Mouse (Mus musculus): ENCODE measurements around the gene Arcn1. TPM values are rescaled to one million over a fixed set of nuclear protein-coding genes. Genes with fewer than 3 reads are reported as not detected.

Arcn1 gene
- polyA plus RNA-seq (2016; fragmentation: Nextera tagmentation; extraction: Ambion mirVana) = 169 and 171 TPM in 2 replicates

DNA sequence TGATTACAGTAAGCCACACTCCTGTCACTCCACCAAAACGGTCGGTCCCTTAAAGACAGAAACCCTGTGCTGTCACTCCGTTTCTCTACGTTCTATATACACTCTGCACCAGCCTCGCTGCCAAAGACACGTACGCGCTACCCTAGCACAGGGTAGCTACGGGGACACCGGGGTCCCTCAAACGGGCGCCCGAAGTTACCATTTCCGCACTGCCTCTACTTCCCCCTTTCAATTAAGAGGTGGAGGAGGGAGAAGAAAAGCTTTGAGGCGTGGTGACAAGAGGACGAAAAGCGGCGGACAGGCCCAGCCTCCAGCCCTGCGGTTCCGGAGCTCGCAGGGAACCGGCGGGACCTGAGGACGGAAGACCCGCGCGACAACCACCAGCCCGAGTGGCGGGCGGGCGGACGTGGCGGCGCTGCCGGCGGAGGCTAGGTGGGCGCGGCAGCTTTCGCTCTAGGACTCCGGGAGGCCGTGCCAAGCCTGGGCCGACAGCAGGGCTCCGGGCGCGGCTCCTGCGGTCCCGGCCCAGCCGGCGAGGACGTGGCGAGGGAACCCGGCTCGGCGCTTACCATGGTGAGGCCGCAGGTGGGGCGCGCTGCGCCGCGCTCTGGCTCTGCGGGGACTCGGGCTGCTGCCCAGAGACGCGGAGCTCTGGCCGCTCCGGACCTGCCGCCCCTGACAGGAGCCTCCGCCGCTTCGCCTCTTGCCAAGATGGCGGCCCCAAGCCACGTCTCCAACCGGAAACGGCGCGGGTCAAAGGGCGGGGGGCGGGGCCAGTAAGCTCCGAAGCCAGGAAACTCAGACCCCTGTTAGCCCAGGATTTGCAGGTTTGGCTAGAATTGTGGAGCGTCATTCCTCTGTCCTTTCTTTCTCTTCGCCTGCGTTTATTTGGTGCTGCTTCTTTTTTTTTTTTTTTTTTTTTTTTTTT is at the start of gene Arcn1, which contains the start of gene Ift46:
Gene Arcn1 (minus strand): TSS at position 745 of the 928 bp plus-strand sequence.
Gene Ift46 (plus strand): TSS at position 808 of the 928 bp plus-strand sequence.
- H3K36me3 ChIP-seq (replicated peaks) = no peaks in the 10 kb centered on the region
- H3K27me3 ChIP-seq (replicated peaks; ENCODE audit: low read depth, poor library complexity, severe bottlenecking) = no peaks in the 10 kb centered on the region
- H3K4me1 ChIP-seq = peaks cover 15% of the 10 kb centered on the region
- peak within 1 kb of the TSS; percentile 100 for H3K4me3 ChIP-seq
- peak within 1 kb of the TSS; percentile 97 for H3K27ac ChIP-seq (replicated peaks)
- no peaks in the 10 kb centered on the region for H3K9me3 ChIP-seq
- under 1% methylated on average over 82 of the region's 82 CpGs for WGBS
- DNase-seq (ENCODE audit: low spot score) = peak; percentile 95

DNA sequence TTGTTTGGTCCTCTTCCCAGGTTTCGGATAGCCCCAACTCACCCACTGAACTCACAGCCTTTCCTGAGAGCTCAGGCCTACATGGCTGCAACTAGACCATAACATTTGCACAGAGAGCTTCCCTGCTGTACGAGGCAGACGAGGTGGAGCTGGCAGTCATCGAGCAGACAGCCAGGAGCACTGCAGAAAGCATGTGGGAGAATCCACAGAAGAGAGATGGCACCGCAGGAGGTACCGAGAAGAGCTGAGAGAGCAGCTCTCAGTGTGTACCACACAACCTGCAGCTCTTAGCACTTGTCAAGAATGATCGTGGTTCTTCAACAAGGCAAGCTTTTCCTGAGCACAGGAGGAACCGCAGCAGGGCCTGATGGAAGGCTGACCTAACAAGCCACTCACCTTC is 46.5 kb upstream of the Arcn1 start:
- Histone ChIP-seq H3K9me3 (no peaks in the 10 kb centered on the region), H3K36me3 (replicated peaks) (peaks cover 100% of the 10 kb centered on the region), H3K27ac (replicated peaks) (no peak overlapping the region), H3K4me1 (no peaks in the 10 kb centered on the region), H3K27me3 (replicated peaks; ENCODE audit: low read depth, poor library complexity, severe bottlenecking) (no peaks in the 10 kb centered on the region), H3K4me3 (no peak overlapping the region)
- 94% methylated on average over 8 of the region's 8 CpGs for WGBS
- no peak for DNase-seq (ENCODE audit: low spot score)

DNA sequence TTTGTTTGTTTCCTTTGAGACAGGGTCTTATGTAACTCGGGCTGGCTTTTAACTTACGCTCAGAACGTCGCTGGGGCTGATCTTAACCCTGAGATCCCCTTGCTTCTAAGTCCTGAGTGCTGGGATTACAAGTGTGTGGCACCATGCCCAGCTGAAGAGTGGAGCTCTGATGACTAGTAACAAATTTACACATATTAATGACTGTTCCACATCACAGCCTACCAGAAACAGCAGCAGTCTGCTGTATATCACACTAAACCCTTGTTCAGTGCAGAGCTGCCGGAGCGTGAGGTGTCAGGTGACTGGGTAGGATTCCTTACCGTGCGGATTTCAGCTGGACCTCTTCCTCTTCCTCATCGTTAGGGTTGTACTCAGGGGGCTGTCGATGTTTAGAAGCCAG is 42.7 kb upstream of the Arcn1 start:
- DNase-seq (ENCODE audit: low spot score) = no peak
- Histone ChIP-seq H3K4me3 (no peak overlapping the region), H3K27me3 (replicated peaks; ENCODE audit: low read depth, poor library complexity, severe bottlenecking) (no peaks in the 10 kb centered on the region), H3K36me3 (replicated peaks) (peaks cover 100% of the 10 kb centered on the region), H3K9me3 (no peaks in the 10 kb centered on the region), H3K27ac (replicated peaks) (no peak overlapping the region), H3K4me1 (no peaks in the 10 kb centered on the region)
- 90% methylated on average over 10 of the region's 10 CpGs for WGBS

GRCm38 (mm10) chr9:44807778-44808177 is 40.1 kb upstream of the Arcn1 start:
- Histone ChIP-seq H3K4me3 (no peak overlapping the region), H3K9me3 (no peaks in the 10 kb centered on the region), H3K27me3 (replicated peaks; ENCODE audit: low read depth, poor library complexity, severe bottlenecking) (0 out of 2 replicates have a peak, but pooled peaks cover under 1% of the 10 kb centered on the region), H3K4me1 (no peaks in the 10 kb centered on the region), H3K36me3 (replicated peaks) (peaks cover 83% of the 10 kb centered on the region), H3K27ac (replicated peaks) (no peak overlapping the region)
- WGBS = 96% methylated on average over 10 of the region's 10 CpGs
- no peak for DNase-seq (ENCODE audit: low spot score)

- Histone ChIP-seq H3K9me3 (no peaks in the 10 kb centered on the region), H3K4me1 (no peaks in the 10 kb centered on the region), H3K4me3 (no peak overlapping the region), H3K27me3 (replicated peaks; ENCODE audit: low read depth, poor library complexity, severe bottlenecking) (peaks cover 6% of the 10 kb centered on the region; the same call in 1 of the 2 replicates), H3K36me3 (replicated peaks) (peaks cover 79% of the 10 kb centered on the region), H3K27ac (replicated peaks) (no peak overlapping the region)
- WGBS = 75% methylated on average over 5 of the region's 5 CpGs
- no peak for DNase-seq (ENCODE audit: low spot score)
These were observed 39.5 kb upstream of the Arcn1 start for GRCm38 (mm10) chr9:44807141-44807540.

- WGBS = 93% methylated on average over 5 of the region's 5 CpGs
- no peak for DNase-seq (ENCODE audit: low spot score)
- H3K9me3 ChIP-seq = no peaks in the 10 kb centered on the region
- H3K4me3 ChIP-seq = no peak overlapping the region
- no peaks in the 10 kb centered on the region for H3K4me1 ChIP-seq
- H3K27me3 ChIP-seq (replicated peaks; ENCODE audit: low read depth, poor library complexity, severe bottlenecking) = peaks cover 21% of the 10 kb centered on the region
- H3K27ac ChIP-seq (replicated peaks) = no peak overlapping the region
- peaks cover 63% of the 10 kb centered on the region for H3K36me3 ChIP-seq (replicated peaks)
These were observed 37.9 kb upstream of the Arcn1 start for GRCm38 (mm10) chr9:44805536-44805935.

DNA sequence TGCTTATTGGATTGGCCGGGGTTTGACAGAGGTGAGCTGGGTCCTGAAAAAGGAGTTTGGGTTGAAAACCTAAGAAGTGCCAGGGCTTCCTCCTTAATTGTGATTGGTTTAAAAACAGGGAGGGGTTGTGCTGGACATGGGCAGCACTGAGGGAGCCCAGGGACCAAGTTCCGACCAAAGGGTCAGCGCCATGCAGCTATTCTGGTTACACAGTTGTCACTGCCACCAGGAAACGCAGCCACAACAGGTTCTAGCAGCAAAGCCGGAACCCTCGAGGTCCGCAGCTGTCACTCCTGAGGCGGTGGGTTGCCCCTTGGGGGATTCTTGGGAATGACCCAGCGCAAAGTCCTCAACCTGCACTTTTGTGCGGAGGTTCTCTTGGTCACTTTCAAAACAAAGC is 37.0 kb upstream of the Arcn1 start:
- 89% methylated on average over 10 of the region's 10 CpGs for WGBS
- H3K4me1 ChIP-seq = peaks cover 7% of the 10 kb centered on the region
- no peaks in the 10 kb centered on the region for H3K9me3 ChIP-seq
- no peak overlapping the region for H3K4me3 ChIP-seq
- peaks cover 30% of the 10 kb centered on the region for H3K27me3 ChIP-seq (replicated peaks; ENCODE audit: low read depth, poor library complexity, severe bottlenecking)
- H3K36me3 ChIP-seq (replicated peaks) = peaks cover 55% of the 10 kb centered on the region
- DNase-seq (ENCODE audit: low spot score) = no peak
- H3K27ac ChIP-seq (replicated peaks) = no peak overlapping the region

DNA sequence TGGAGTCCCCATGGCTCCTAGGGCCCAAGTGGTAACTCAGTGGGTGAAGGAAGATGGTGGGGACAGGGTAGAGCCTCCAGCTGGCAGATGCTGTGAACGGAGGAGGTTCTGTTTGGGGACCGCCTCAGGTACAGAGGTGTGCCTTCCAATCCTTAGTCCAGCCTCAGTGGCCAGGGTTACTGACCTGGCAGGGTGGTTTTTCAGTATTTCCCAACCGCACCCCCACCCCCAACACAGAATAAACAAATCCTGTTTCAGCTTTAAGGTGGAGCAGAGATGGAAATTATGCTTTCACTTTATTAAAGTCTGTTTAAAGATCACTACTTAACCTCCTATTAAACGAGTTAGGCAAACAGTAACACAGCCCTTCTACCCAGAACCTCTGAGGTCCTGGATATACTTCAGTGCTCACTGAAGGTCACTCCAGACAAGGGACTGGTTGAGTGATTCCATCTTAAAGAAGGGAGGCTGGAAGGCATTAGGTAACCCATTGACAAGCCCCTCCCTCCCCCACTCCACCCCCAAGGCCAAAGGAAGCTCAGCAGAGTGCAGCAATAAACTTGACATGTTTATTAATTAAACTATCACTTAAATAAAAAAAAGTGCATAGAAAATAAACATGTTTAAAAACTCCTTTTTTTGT is 35.3 kb upstream of the Arcn1 start, which contains the start of gene Ttc36:
Gene Ttc36 (minus strand): TSS at position 265 of the 643 bp plus-strand sequence.
- 70% methylated on average over 4 of the region's 4 CpGs for WGBS
- Histone ChIP-seq H3K27ac (replicated peaks) (no peak within 1 kb of the TSS), H3K36me3 (replicated peaks) (peaks cover 37% of the 10 kb centered on the region), H3K27me3 (replicated peaks; ENCODE audit: low read depth, poor library complexity, severe bottlenecking) (peaks cover 44% of the 10 kb centered on the region), H3K4me3 (no peak within 1 kb of the TSS), H3K4me1 (peaks cover 20% of the 10 kb centered on the region), H3K9me3 (no peaks in the 10 kb centered on the region)
- DNase-seq (ENCODE audit: low spot score) = no peak

- H3K27me3 ChIP-seq (replicated peaks; ENCODE audit: low read depth, poor library complexity, severe bottlenecking) = peaks cover 53% of the 10 kb centered on the region
- no peak overlapping the region for H3K4me3 ChIP-seq
- 75% methylated on average over 6 of the region's 6 CpGs for WGBS
These were observed 34.0 kb upstream of the Arcn1 start for GRCm38 (mm10) chr9:44801669-44802068.

GRCm38 (mm10) chr9:44799958-44800324 is 32.3 kb upstream of the Arcn1 start:
- Histone ChIP-seq H3K27ac (replicated peaks) (no peak overlapping the region), H3K4me1 (peaks cover 20% of the 10 kb centered on the region), H3K27me3 (replicated peaks; ENCODE audit: low read depth, poor library complexity, severe bottlenecking) (peaks cover 60% of the 10 kb centered on the region), H3K4me3 (peak overlapping the region; percentile 78), H3K9me3 (no peaks in the 10 kb centered on the region), H3K36me3 (replicated peaks) (peaks cover 7% of the 10 kb centered on the region)
- WGBS = 51% methylated on average over 9 of the region's 9 CpGs
- DNase-seq (ENCODE audit: low spot score) = no peak

More at GRCm38 (mm10) chr9:44801669-44802068, 34.0 kb upstream of the Arcn1 start:
- peaks cover 20% of the 10 kb centered on the region for H3K4me1 ChIP-seq
- H3K36me3 ChIP-seq (replicated peaks) = peaks cover 25% of the 10 kb centered on the region
- no peak for DNase-seq (ENCODE audit: low spot score)
- no peak overlapping the region for H3K27ac ChIP-seq (replicated peaks)
- H3K9me3 ChIP-seq = no peaks in the 10 kb centered on the region

- no peaks in the 10 kb centered on the region for H3K9me3 ChIP-seq
- peaks cover 3% of the 10 kb centered on the region for H3K36me3 ChIP-seq (replicated peaks)
- peak within 1 kb of the TSS; percentile 84 for H3K27ac ChIP-seq (replicated peaks)
- peak within 1 kb of the TSS; percentile 78 for H3K4me3 ChIP-seq
- peaks cover 60% of the 10 kb centered on the region for H3K27me3 ChIP-seq (replicated peaks; ENCODE audit: low read depth, poor library complexity, severe bottlenecking)
- H3K4me1 ChIP-seq = peaks cover 20% of the 10 kb centered on the region
- DNase-seq (ENCODE audit: low spot score) = peak; percentile 90
- under 1% methylated on average over 75 of the region's 75 CpGs for WGBS
These were observed 31.7 kb upstream of the Arcn1 start, which contains the start of gene Tmem25 for GRCm38 (mm10) chr9:44799102-44799957. Gene Tmem25, minus strand, starts transcription at chr9:44799307.

- peak overlapping the region; percentile 78 for H3K4me3 ChIP-seq
- no peak for DNase-seq (ENCODE audit: low spot score)
- peaks cover 3% of the 10 kb centered on the region; the same call in 1 of the 2 replicates for H3K36me3 ChIP-seq (replicated peaks)
- H3K4me1 ChIP-seq = peaks cover 20% of the 10 kb centered on the region
- peaks cover 60% of the 10 kb centered on the region for H3K27me3 ChIP-seq (replicated peaks; ENCODE audit: low read depth, poor library complexity, severe bottlenecking)
- 41% methylated on average over 7 of the region's 7 CpGs for WGBS
- no peak overlapping the region for H3K27ac ChIP-seq (replicated peaks)
- H3K9me3 ChIP-seq = no peaks in the 10 kb centered on the region
These were observed 30.7 kb upstream of the Arcn1 start for GRCm38 (mm10) chr9:44798298-44798697.

Measured in embryonic facial prominence, embryonic 10.5 days (tissue).